Mouse (Mus musculus): ENCODE measurements around the gene Aes.

DNA sequence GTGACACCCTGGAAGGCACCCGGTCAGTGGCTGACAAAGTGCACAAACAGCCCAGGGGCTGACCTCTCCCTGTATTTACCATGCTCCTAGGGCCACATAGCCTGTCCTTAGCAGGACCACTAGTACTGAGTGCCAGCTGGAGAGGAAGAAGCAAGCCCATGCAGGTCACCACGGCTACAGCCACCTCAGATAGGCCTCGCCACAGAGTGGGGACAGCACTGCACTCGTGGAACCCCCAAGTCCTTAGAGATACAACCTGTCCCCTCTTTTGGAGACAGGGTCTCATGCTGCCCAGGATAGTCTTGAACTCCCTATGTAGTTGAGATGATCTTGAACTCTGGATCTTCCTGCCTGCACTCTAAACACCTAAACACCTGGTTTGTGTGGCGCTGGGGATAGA lies 17.9 kb upstream of the Aes start:
- TF ChIP-seq POLR2A (IDR thresholded peaks at IDR 0.05; ENCODE audit: insufficient read depth, low read length): no peak
- no peak for TF ChIP-seq EP300 (IDR thresholded peaks at IDR 0.05; ENCODE audit: insufficient read depth, low read depth, low read length)

All from ES-Bruce4 (cell line).